Mouse (Mus musculus): ENCODE measurements around the gene Ms4a10.

The Ms4a10 gene

GRCm38 (mm10) chr19:10959085-10959977, 15.1 kb downstream of the Ms4a10 start:
- DNase-seq (ENCODE audit: low read depth, low spot score): peak; percentile 84

- DNase-seq (ENCODE audit: low read depth, low spot score): peak; percentile 56
Measured at GRCm38 (mm10) chr19:10952021-10952939, 22.2 kb downstream of the Ms4a10 start.

- no peak for DNase-seq (ENCODE audit: low read depth, low spot score)
Measured at GRCm38 (mm10) chr19:10949558-10949957, 24.9 kb downstream of the Ms4a10 start.

GRCm38 (mm10) chr19:10949112-10949511, 25.4 kb downstream of the Ms4a10 start, which contains the start of gene Ccdc86:
Gene Ccdc86 (minus strand): TSS chr19:10949266.
- peak; percentile 99 for DNase-seq (ENCODE audit: low read depth, low spot score)

- no peak for DNase-seq (ENCODE audit: low read depth, low spot score)
Measured at GRCm38 (mm10) chr19:10948416-10948815, 26.1 kb downstream of the Ms4a10 start.

GRCm38 (mm10) chr19:10947219-10947618, 27.3 kb downstream of the Ms4a10 start:
- no peak for DNase-seq (ENCODE audit: low read depth, low spot score)

GRCm38 (mm10) chr19:10946506-10946905, 28.0 kb downstream of the Ms4a10 start:
- no peak for DNase-seq (ENCODE audit: low read depth, low spot score)

GRCm38 (mm10) chr19:10943955-10944354, 30.5 kb downstream of the Ms4a10 start:
- no peak for DNase-seq (ENCODE audit: low read depth, low spot score)

GRCm38 (mm10) chr19:10940801-10941457, 33.5 kb downstream of the Ms4a10 start:
- peak; percentile 64 for DNase-seq (ENCODE audit: low read depth, low spot score)

- peak; percentile 88 for DNase-seq (ENCODE audit: low read depth, low spot score)
Measured at GRCm38 (mm10) chr19:10940097-10940800, 34.2 kb downstream of the Ms4a10 start.

GRCm38 (mm10) chr19:10938771-10939170, 35.7 kb downstream of the Ms4a10 start:
- DNase-seq (ENCODE audit: low read depth, low spot score): no peak

GRCm38 (mm10) chr19:10937110-10937563, 37.3 kb downstream of the Ms4a10 start, which contains the start of gene Ptgdr2:
Gene Ptgdr2 (plus strand): TSS chr19:10937160.
- DNase-seq (ENCODE audit: low read depth, low spot score): no peak

GRCm38 (mm10) chr19:10936077-10936476, 38.4 kb downstream of the Ms4a10 start:
- no peak for DNase-seq (ENCODE audit: low read depth, low spot score)

GRCm38 (mm10) chr19:10935029-10935428, 39.4 kb downstream of the Ms4a10 start:
- no peak for DNase-seq (ENCODE audit: low read depth, low spot score)

- no peak for DNase-seq (ENCODE audit: low read depth, low spot score)
Measured at GRCm38 (mm10) chr19:10930641-10931040, 43.8 kb downstream of the Ms4a10 start.

GRCm38 (mm10) chr19:10926666-10927065, 47.8 kb downstream of the Ms4a10 start:
- DNase-seq (ENCODE audit: low read depth, low spot score): no peak

GRCm38 (mm10) chr19:10926123-10926621, 48.3 kb downstream of the Ms4a10 start:
- peak; percentile 37 for DNase-seq (ENCODE audit: low read depth, low spot score)

GRCm38 (mm10) chr19:10924220-10924619, 50.2 kb downstream of the Ms4a10 start:
- DNase-seq (ENCODE audit: low read depth, low spot score): no peak

- no peak for DNase-seq (ENCODE audit: low read depth, low spot score)
Measured at GRCm38 (mm10) chr19:10921058-10921457, 53.4 kb downstream of the Ms4a10 start.

- no peak for DNase-seq (ENCODE audit: low read depth, low spot score)
Measured at GRCm38 (mm10) chr19:10920532-10920931, 53.9 kb downstream of the Ms4a10 start, which contains the start of gene Zp1. Gene Zp1 (minus strand): TSS chr19:10920632.

Measured in mesoderm, embryonic 11.5 days (tissue).